In genomic region chr4:57764926-57765325, GRCm38 (mm10) we compare ENCODE assay signal across 12 mouse cellular contexts. TPM values are rescaled to one million over a fixed set of nuclear protein-coding genes. Genes with fewer than 3 reads are reported as not detected.
DNase-seq lines count a peak whose midpoint lies in the region; ATAC-seq and TF ChIP-seq lines count a peak whose summit lies in the region.
"Had no signal": no experiment of that assay in that cellular context is flagged by ENCODE, and none has a peak within 500 bp of the region (broad histone marks: within the 10 kb centered on the region; RNA-seq: fewer than 3 reads in every experiment).

No protein-coding gene starts in this region.

- 47% methylated on average over 1 of the region's 1 CpGs for WGBS in kidney, postnatal 0 days

- peak; percentile 76 for ATAC-seq in kidney, postnatal 0 days (replicated peaks; ENCODE audit: low FRiP score, low read depth)
- ATAC-seq in megakaryocyte-erythroid progenitor cell, adult 5-6 weeks (replicated peaks; ENCODE audit: low FRiP score, low TSS enrichment, poor library complexity, severe bottlenecking), result no peak
- ATAC-seq: forebrain, embryonic 16.5 days had no signal

- H3K9ac ChIP-seq in kidney, postnatal 0 days (ENCODE audit: low read depth, low read length), result no peak overlapping the region

- no peak for TF ChIP-seq CTCF in kidney, postnatal 0 days (IDR thresholded peaks at IDR 0.05; ENCODE audit: low read depth)

- no peaks in the 10 kb centered on the region for H3K9me3 ChIP-seq in kidney, postnatal 0 days (replicated peaks; ENCODE audit: low read length)
- H3K9me3 ChIP-seq: megakaryocyte, embryonic 14.5 days had no signal

- H3K36me3 ChIP-seq in kidney, postnatal 0 days (ENCODE audit: insufficient read depth, low read length), result no peaks in the 10 kb centered on the region

- H3K4me1 ChIP-seq in kidney, postnatal 0 days (replicated peaks; ENCODE audit: insufficient read depth, low read length), result 0 out of 2 replicates have a peak, but pooled peaks cover 10% of the 10 kb centered on the region
- H3K4me1 ChIP-seq: megakaryocyte, embryonic 14.5 days had no signal

- H3K4me2 ChIP-seq in kidney, postnatal 0 days (ENCODE audit: low read length), result no peak overlapping the region

- intact Hi-C loops in gastrocnemius, postnatal 36 days (cut with DNase I), result no loop called here

- H3K27me3 ChIP-seq in kidney, postnatal 0 days (ENCODE audit: insufficient read depth, low read length), result no peaks in the 10 kb centered on the region

- DNase-seq in heart, adult 11 months, result peak; percentile 93
- DNase-seq in heart, adult 8-10 months (ENCODE audit: low spot score), result no peak
- DNase-seq in lung, postnatal 36 days, result peak; percentile 7
- no peak for DNase-seq in lung, postnatal 25 days (ENCODE audit: low spot score)
- DNase-seq in kidney, postnatal 0 days (ENCODE audit: low spot score), result peak; percentile 74
- no peak for DNase-seq in urinary bladder, adult 18-20 months (ENCODE audit: low spot score in 2 of 2)
- no peak for DNase-seq in gastrocnemius, postnatal 36 days
- DNase-seq: adrenal gland, postnatal 25 days; cerebellum, postnatal 36 days had no signal

- H3K4me3 ChIP-seq in kidney, postnatal 0 days (replicated peaks; ENCODE audit: low read depth, low read length), result no peak overlapping the region
- H3K4me3 ChIP-seq: megakaryocyte, embryonic 14.5 days had no signal

- H3K27ac ChIP-seq in kidney, postnatal 0 days, result peak overlapping the region; percentile 79

RNA-seq across cellular contexts. Expression of gene Akap2, which starts 47.5 kb away (rescaled TPM):
- total RNA-seq in heart, adult 8-10 months (2022), result 100 to 1,000 TPM in 1 of 4 experiments, 10 to 100 TPM in 3; 75.6 to 100 (median 97.5) TPM
- 20.5 and 24.7 TPM in 2 replicates for polyA plus RNA-seq in kidney, postnatal 0 days (2015; fragmentation: Nextera tagmentation; extraction: Ambion mirVana)
- 0.25 TPM in 1 of 2 replicates, not detected in the other for total RNA-seq in megakaryocyte-erythroid progenitor cell, adult 5-6 weeks (2014; fragmentation: Nextera tagmentation)
- total RNA-seq in megakaryocyte-erythroid progenitor cell, adult 5-6 weeks (2017), result 0.04 and 0.42 TPM in 2 replicates
- 10 to 100 TPM; 29.6 to 35.6 TPM for total RNA-seq in gastrocnemius, postnatal 36 days (2021)

Comparison
In these comparisons a context has a peak if more than half of its experiments do, and no peak if none do; other contexts are left out.
1. DNase-seq: peak in heart, adult 11 months (single experiment), lung, postnatal 36 days (single experiment) and kidney, postnatal 0 days (single experiment); none in heart, adult 8-10 months (single experiment), lung, postnatal 25 days (single experiment), urinary bladder, adult 18-20 months (0 of 2) and gastrocnemius, postnatal 36 days (0 of 2).
2. RNA of gene Akap2, which starts 47.5 kb away (total RNA-seq): 75.6 to 100 TPM in heart, adult 8-10 months and 29.6 to 35.6 TPM in gastrocnemius, postnatal 36 days; 0.04 to 0.42 TPM in megakaryocyte-erythroid progenitor cell, adult 5-6 weeks; every median in the first group is over 10 times any median in the second.